Mouse (Mus musculus): ENCODE measurements around the gene Suds3.

Gene Suds3

GRCm38 (mm10) chr5:117049940-117050339 lies 66.0 kb downstream of the Suds3 start:
- no peak for DNase-seq (ENCODE audit: extremely low spot score, low spot score)

- DNase-seq (ENCODE audit: extremely low spot score, low spot score) = no peak
Observed at GRCm38 (mm10) chr5:117045101-117045500, 70.8 kb downstream of the Suds3 start.

GRCm38 (mm10) chr5:117042661-117043060 lies 73.3 kb downstream of the Suds3 start:
- DNase-seq (ENCODE audit: extremely low spot score, low spot score) = no peak
